Mouse (Mus musculus) forebrain, embryonic 13.5 days (tissue): ENCODE data around the gene Mesp2. TPM values are rescaled to one million over a fixed set of nuclear protein-coding genes. Genes with fewer than 3 reads are reported as not detected.

Experiments
- ATAC-seq: fragments of 200-750 bp; cut with Nextera tagmentation; 2 replicates; pipeline ENCODE4 v1.8.0; 2017
- H3K27ac ChIP-seq: fragments of 300-500 bp; sonication (generic); 2 replicates; pipeline ENCODE4 v1.5.1; 2015; ENCODE audit warnings: inconsistent platforms, mild to moderate bottlenecking, moderate library complexity
- H3K27me3 ChIP-seq: fragments of 300-500 bp; sonication (generic); 2 replicates; pipeline ENCODE4 v1.6.1; 2015; ENCODE audit warnings: mild to moderate bottlenecking, inconsistent platforms
- H3K36me3 ChIP-seq: fragments of 300-500 bp; sonication (generic); 2 replicates; pipeline ENCODE4 v1.6.1; 2015; ENCODE audit warnings: mild to moderate bottlenecking, inconsistent platforms; ENCODE audit not compliant: poor library complexity, severe bottlenecking
- H3K4me1 ChIP-seq: fragments of 300-500 bp; sonication (generic); 2 replicates; pipeline ENCODE4 v1.6.1; 2015; ENCODE audit warnings: inconsistent platforms
- H3K4me2 ChIP-seq: fragments of 300-500 bp; sonication (generic); 2 replicates; pipeline ENCODE4 v1.6.1; 2015; ENCODE audit warnings: inconsistent platforms, mild to moderate bottlenecking, moderate library complexity
- H3K4me3 ChIP-seq: fragments of 300-500 bp; sonication (generic); 2 replicates; pipeline ENCODE4 v1.5.1; 2015; ENCODE audit warnings: mild to moderate bottlenecking, inconsistent platforms
- H3K9ac ChIP-seq: fragments of 300-500 bp; sonication (generic); 2 replicates; pipeline ENCODE4 v1.6.1; 2015; ENCODE audit warnings: mild to moderate bottlenecking, inconsistent platforms
- H3K9me3 ChIP-seq: fragments of 300-500 bp; sonication (generic); replicated peaks from 2 replicates; pipeline ENCODE4 v1.6.1; 2016; ENCODE audit warnings: inconsistent platforms
- WGBS: fragments of 180-500 bp; shearing (Covaris S2); methylation state at CpG from one replicate; pipeline ENCODE4 v1.1.7; 2015; 5-methylcytosine and 5-hydroxymethylcytosine counted together
- polyA plus RNA-seq: library from polyadenylated mRNA; unstranded; fragments of >200 nt; fragmentation: Nextera tagmentation; extraction: Ambion mirVana; gene quantifications from 2 replicates; pipeline ENCODE4 v1.2.1, GENCODE M21; 2015

Mesp2 gene
- polyA plus RNA-seq, 1 experiment from 2014 or later = 0.90 TPM

DNA sequence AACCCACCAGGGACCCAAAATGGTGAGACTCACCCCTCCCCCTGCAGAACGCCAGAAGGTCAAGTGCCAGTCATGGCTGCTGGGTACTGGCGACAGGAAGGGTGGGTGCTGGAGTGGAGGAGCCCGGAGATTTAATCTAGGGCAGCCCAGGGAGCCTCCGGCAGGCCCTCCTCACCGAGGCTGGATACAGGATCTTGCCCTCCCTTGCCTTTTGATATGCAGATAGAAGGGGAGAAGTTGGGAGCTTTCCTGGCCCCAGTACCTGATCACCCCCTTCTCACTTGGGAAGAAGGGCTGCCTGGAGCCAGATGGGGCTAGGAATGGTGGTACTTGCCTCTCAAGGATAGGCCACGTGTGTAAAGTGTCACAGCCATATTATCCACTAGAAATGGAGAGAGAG is 7.8 kb downstream of the Mesp2 start:
- 9% methylated on average over 6 of the region's 6 CpGs for WGBS
- Histone ChIP-seq H3K4me3 (no peak overlapping the region), H3K36me3 (no peaks in the 10 kb centered on the region), H3K4me1 (no peaks in the 10 kb centered on the region), H3K9ac (no peak overlapping the region), H3K4me2 (no peak overlapping the region), H3K27me3 (no peaks in the 10 kb centered on the region), H3K27ac (no peak overlapping the region), H3K9me3 (no peaks in the 10 kb centered on the region)
- no peak for ATAC-seq

DNA sequence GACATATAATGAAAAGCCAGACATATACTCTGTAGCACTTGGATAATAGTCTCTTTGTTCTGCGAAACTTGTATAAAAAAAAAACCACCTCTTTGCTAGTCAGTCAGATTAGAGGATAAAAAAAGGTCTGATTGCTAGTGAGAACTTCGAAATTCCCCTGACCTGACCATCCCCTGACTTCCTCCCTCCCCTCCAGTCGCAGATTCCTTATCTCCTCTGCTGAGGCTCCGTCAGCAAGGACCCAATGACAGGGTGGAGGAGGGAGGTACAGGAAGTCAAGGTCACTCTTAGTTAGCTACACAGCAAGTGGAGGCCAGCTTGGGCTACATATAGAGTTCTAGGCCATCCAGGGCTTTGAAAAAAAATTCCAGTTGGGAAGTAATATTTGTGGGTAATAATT is 9.0 kb downstream of the Mesp2 start:
- 51% methylated on average over 4 of the region's 4 CpGs for WGBS
- Histone ChIP-seq H3K36me3 (no peaks in the 10 kb centered on the region), H3K9ac (no peak overlapping the region), H3K4me2 (no peak overlapping the region), H3K9me3 (0 out of 2 replicates have a peak, but pooled peaks cover 1% of the 10 kb centered on the region), H3K4me1 (no peaks in the 10 kb centered on the region), H3K4me3 (no peak overlapping the region), H3K27me3 (no peaks in the 10 kb centered on the region), H3K27ac (no peak overlapping the region)
- no peak for ATAC-seq

DNA sequence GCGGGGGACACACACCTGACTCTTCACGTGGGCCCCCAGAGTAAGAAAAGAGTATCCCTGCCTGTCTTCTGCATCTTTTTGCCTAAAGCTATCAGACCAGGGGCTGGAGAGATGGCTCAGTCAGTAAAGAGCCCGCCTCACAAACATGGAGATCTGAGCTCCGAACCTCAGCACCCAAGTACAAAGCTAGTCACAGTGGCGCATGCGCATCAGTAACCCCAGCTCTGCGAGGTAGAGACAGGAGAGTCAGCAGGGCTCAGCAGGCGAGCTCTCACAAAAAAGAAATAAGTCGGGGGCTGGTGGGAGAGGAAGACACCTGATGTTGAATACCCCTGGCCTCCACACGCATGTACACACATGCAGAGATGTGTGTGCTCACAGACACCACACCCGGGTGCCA is 9.5 kb downstream of the Mesp2 start:
- 49% methylated on average over 11 of the region's 11 CpGs for WGBS
- H3K27me3 ChIP-seq = no peaks in the 10 kb centered on the region
- H3K4me2 ChIP-seq = no peak overlapping the region
- 0 out of 2 replicates have a peak, but pooled peaks cover 3% of the 10 kb centered on the region for H3K9me3 ChIP-seq
- no peaks in the 10 kb centered on the region for H3K36me3 ChIP-seq
- no peaks in the 10 kb centered on the region for H3K4me1 ChIP-seq
- no peak overlapping the region for H3K9ac ChIP-seq
- H3K27ac ChIP-seq = no peak overlapping the region
- H3K4me3 ChIP-seq = no peak overlapping the region
- ATAC-seq = no peak

DNA sequence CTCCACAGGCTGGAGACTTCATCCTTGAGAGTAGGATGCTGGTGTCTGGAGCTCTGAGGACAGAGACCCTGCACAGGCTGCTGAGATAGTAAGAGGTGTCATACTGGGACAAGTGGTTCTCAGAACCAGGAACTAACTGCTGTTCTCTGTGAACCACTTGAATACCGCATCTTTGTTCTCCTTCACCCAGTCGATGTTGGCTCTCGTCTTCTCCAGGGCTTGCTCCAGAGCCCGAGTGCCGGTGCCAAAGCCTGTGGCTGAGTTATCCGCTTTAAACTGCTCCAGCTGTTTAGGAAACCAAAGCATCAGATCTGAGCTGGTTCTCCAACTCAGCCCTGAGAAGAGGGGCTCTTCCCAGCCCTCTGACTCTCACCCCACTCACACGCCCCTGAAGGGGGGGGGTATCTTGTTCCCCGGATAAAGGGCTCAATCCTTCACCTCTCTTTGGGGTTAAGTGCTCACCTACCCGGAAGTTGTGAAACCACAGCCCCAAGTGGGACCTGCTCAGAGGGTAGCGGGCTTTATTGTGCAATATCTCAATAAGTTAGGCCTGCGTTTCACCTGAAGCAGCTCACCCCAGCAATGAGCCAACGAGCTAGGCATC is 11.7 kb downstream of the Mesp2 start:
- no peak overlapping the region for H3K27ac ChIP-seq
- H3K4me2 ChIP-seq = no peak overlapping the region
- 0 out of 2 replicates have a peak, but pooled peaks cover 3% of the 10 kb centered on the region for H3K9me3 ChIP-seq
- H3K4me1 ChIP-seq = no peaks in the 10 kb centered on the region
- no peaks in the 10 kb centered on the region for H3K36me3 ChIP-seq
- no peak overlapping the region for H3K4me3 ChIP-seq
- 84% methylated on average over 12 of the region's 12 CpGs for WGBS
- ATAC-seq = no peak
- no peaks in the 10 kb centered on the region for H3K27me3 ChIP-seq
- no peak overlapping the region for H3K9ac ChIP-seq

DNA sequence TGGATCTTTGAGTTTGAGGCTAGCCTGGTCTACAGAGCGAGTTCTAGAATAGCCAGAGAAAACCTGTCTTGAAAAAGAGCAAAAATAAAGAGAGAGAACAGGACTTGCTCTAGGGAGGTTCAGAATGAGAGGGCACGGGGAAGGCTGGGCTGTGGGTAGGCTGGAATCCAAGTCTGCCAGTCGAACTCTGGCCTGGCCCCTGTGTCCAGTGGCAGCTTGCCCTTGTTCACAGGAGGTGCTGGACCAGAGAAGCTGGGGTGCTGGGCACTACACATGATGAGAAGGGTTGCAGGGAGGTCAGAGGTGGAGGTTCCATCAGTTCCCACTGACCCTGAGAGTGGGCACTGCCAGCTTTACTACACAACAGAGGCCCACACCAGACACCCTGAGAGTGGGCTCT is 17.8 kb downstream of the Mesp2 start:
- H3K4me2 ChIP-seq = no peak overlapping the region
- WGBS = 77% methylated on average over 3 of the region's 3 CpGs
- no peak overlapping the region for H3K4me3 ChIP-seq
- no peak overlapping the region for H3K27ac ChIP-seq
- H3K27me3 ChIP-seq = no peaks in the 10 kb centered on the region
- H3K9ac ChIP-seq = no peak overlapping the region
- no peak for ATAC-seq
- H3K36me3 ChIP-seq = no peaks in the 10 kb centered on the region
- 0 out of 2 replicates have a peak, but pooled peaks cover 3% of the 10 kb centered on the region for H3K9me3 ChIP-seq
- no peaks in the 10 kb centered on the region for H3K4me1 ChIP-seq

DNA sequence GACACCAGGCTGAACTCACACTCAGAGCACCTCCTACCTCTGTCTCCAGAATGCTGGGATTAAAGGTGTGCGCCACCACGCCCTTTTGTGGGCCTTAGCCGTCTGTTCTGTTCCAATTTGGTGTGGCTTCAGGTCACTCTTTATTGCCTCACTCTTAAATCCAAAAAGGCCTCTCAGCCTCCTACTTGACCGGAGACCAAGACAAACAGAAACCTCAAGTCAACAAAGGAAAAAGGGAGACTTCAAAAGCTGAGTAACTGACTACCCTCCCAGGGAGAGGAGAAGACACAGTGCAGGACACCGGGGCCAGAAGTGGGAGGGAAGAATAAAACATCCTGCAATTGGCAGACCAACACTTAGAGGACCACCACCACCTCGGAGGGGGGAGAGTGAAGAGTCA is 20.6 kb downstream of the Mesp2 start:
- H3K27me3 ChIP-seq = no peaks in the 10 kb centered on the region
- H3K4me1 ChIP-seq = no peaks in the 10 kb centered on the region
- no peak overlapping the region for H3K4me2 ChIP-seq
- WGBS = 84% methylated on average over 6 of the region's 6 CpGs
- no peak for ATAC-seq
- no peak overlapping the region for H3K9ac ChIP-seq
- H3K36me3 ChIP-seq = no peaks in the 10 kb centered on the region
- no peaks in the 10 kb centered on the region for H3K9me3 ChIP-seq
- H3K4me3 ChIP-seq = no peak overlapping the region
- H3K27ac ChIP-seq = no peak overlapping the region

DNA sequence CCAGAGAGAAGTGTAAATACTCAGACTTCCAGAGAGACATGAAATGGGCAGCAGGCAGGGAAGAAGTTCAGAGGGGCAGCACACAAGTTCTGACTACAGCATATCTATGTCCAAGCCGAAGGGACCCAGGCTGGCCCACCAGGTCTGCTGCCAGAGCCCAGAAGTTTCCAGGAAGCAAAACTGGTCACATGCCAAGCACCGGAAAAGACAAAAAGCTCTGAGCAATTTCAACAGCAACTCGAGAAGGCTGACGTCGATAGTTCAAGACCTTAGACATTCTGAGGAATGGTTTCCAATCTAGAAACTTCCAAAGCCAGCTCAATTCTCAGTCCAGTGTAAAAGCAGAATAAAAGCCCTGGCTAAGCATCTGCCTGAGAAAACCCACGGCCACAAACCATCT is 21.1 kb downstream of the Mesp2 start:
- no peak overlapping the region for H3K4me3 ChIP-seq
- H3K4me1 ChIP-seq = no peaks in the 10 kb centered on the region
- no peak overlapping the region for H3K9ac ChIP-seq
- no peak overlapping the region for H3K4me2 ChIP-seq
- no peaks in the 10 kb centered on the region for H3K36me3 ChIP-seq
- ATAC-seq = no peak
- H3K27me3 ChIP-seq = no peaks in the 10 kb centered on the region
- no peak overlapping the region for H3K27ac ChIP-seq
- WGBS = 76% methylated on average over 6 of the region's 6 CpGs
- no peaks in the 10 kb centered on the region for H3K9me3 ChIP-seq

DNA sequence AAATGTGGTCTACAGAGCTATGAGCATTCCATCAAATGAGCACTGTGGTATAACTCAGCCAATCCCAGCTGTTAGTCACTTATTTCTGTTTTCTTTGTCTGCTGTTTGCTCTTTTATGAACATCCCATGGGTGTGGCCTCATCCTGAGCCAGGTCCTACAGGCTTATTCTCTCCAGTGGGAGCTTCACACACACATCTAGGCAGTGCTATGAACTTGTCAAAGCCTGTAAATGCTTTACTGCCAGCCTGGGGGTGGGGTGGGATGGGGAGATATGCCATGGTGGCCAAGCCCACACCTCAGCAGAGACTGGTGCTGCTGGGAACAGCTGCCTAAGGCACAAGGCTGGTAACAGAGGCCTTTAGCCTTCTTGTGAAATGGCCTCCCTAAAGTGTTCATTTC is 22.5 kb downstream of the Mesp2 start:
- H3K27ac ChIP-seq = no peak overlapping the region
- H3K4me3 ChIP-seq = no peak overlapping the region
- H3K9ac ChIP-seq = no peak overlapping the region
- no peaks in the 10 kb centered on the region for H3K36me3 ChIP-seq
- no peaks in the 10 kb centered on the region for H3K4me1 ChIP-seq
- ATAC-seq = no peak
- no peaks in the 10 kb centered on the region for H3K27me3 ChIP-seq
- no peaks in the 10 kb centered on the region for H3K9me3 ChIP-seq
- H3K4me2 ChIP-seq = no peak overlapping the region

DNA sequence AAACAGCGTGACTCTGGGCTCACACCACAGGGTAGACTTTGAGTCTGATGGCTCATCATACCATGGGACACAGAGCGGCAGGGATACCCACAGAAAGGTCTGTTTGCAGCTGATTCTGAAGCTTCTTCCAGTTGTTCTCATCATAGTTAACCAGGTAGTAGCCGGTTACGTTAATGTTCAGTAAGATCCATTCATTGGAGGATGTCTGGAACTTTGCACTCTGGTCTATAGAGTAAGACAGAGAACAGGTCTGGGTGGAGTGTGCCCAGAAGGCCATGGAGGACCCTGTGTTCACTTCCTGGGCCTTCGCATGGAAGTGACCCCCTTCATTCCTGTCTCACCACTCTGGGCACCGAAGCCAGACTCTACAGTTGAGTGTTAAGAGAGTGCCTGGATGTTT is 24.7 kb downstream of the Mesp2 start:
- H3K4me1 ChIP-seq = no peaks in the 10 kb centered on the region
- H3K27me3 ChIP-seq = no peaks in the 10 kb centered on the region
- no peak for ATAC-seq
- WGBS = 96% methylated on average over 6 of the region's 6 CpGs
- H3K27ac ChIP-seq = no peak overlapping the region
- no peaks in the 10 kb centered on the region for H3K9me3 ChIP-seq
- H3K36me3 ChIP-seq = no peaks in the 10 kb centered on the region
- H3K9ac ChIP-seq = no peak overlapping the region
- no peak overlapping the region for H3K4me3 ChIP-seq
- no peak overlapping the region for H3K4me2 ChIP-seq

DNA sequence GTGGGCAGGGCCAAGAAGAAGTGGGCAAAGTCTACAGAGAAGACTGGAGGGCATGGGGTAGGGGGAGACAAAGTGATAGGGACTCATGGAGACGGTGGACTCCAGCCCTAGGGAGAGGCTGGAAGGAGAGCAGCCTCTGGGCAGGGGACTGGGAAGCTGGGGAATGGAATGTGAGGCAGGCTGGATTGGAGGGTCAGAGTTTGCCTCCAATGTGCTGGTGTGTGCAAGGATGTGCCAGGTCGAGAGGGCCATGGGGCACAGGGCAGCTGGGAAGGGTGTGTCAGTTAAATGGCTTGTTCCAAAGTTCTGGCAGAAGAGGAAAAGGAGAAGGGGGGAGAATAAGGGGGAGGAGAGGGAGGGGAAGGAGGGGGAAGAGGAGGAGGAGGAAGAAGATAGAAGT is 26.7 kb downstream of the Mesp2 start:
- no peaks in the 10 kb centered on the region for H3K27me3 ChIP-seq
- H3K27ac ChIP-seq = no peak overlapping the region
- no peaks in the 10 kb centered on the region for H3K4me1 ChIP-seq
- H3K4me2 ChIP-seq = no peak overlapping the region
- ATAC-seq = no peak
- 75% methylated on average over 2 of the region's 2 CpGs for WGBS
- no peak overlapping the region for H3K9ac ChIP-seq
- no peaks in the 10 kb centered on the region for H3K36me3 ChIP-seq
- no peak overlapping the region for H3K4me3 ChIP-seq
- no peaks in the 10 kb centered on the region for H3K9me3 ChIP-seq

DNA sequence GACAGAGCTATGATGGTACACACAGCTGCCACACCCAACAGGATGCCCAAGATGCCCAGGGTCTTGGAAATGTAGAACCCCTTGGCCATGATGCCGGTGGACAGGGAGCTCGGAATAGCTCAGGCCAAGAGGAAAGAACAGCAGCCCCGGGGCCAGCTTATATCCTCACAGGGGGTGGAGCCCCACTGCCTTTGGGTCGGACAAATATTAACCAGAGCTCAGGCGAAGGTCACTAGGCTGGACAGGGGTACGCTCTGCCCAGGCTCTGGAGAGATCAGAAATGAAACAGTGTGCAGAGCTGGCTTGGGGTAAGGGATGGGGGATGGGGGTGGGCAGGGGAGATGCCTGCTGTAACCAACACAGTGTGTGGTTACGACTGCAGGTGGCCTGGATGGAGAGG is 31.6 kb downstream of the Mesp2 start:
- Histone ChIP-seq H3K9ac (no peak overlapping the region), H3K9me3 (no peaks in the 10 kb centered on the region), H3K27ac (no peak overlapping the region), H3K4me3 (no peak overlapping the region), H3K4me1 (no peaks in the 10 kb centered on the region), H3K36me3 (no peaks in the 10 kb centered on the region), H3K27me3 (peaks cover 2% of the 10 kb centered on the region), H3K4me2 (no peak overlapping the region)
- WGBS = 74% methylated on average over 7 of the region's 7 CpGs
- ATAC-seq = no peak

DNA sequence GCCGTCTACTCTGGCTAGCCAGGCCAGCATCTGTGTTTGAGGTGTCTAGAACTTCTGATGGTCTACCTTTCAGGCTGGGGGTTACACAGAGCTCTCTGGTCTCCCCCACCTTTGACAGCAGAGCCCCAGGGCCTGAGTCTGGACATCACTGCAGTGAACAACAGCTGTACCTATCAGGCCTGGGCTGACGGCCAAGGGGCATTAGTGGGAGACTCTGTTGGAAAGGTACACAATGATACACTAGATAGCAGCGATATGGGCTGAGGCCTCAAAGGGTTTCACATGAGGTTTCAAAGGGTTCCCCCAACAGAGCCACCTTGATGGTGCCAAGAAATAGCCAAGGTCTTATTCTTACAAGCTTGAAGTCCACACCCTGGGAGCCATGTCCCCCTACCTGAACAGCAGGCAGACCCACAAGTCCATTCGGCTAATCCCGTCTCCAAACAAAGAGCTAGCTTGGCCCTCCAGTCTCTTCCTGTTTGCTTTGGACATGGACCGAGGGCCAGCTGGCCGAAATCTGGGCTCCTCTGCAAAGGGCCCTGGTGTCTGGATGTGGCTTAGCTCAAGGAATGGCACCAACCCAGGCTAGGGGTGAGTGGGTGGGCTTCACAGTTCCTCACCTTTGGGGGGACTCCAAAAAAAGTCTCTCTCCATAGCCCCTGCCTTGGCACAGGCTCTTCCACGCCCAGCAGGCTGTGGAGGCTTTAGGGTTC is 33.7 kb downstream of the Mesp2 start:
- H3K27me3 ChIP-seq = peaks cover 17% of the 10 kb centered on the region
- H3K4me2 ChIP-seq = no peak overlapping the region
- H3K4me1 ChIP-seq = peaks cover 7% of the 10 kb centered on the region
- H3K36me3 ChIP-seq = no peaks in the 10 kb centered on the region
- no peak overlapping the region for H3K4me3 ChIP-seq
- 79% methylated on average over 8 of the region's 8 CpGs for WGBS
- ATAC-seq = no peak
- H3K9me3 ChIP-seq = no peaks in the 10 kb centered on the region
- no peak overlapping the region for H3K27ac ChIP-seq
- no peak overlapping the region for H3K9ac ChIP-seq

DNA sequence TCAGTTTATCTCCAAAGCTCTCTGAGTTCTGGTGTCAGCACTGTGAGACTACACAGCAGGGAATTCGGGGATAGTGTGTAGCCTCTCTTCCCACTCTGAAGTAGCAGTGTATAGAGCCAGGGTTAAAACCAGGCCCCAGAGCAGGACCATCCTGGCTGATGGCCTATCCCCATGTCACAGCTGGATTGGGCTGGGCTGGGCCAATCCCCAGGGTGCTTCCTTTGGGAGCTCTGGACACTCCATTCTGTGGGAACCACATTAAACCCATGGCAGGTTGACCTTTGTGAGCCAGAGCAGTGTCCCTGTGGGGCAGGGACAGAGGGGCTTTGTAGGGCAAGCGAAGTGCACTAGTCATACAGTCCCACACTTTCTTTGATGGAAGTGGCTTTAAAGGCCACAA is 35.8 kb downstream of the Mesp2 start:
- H3K9me3 ChIP-seq = no peaks in the 10 kb centered on the region
- ATAC-seq = no peak
- H3K4me2 ChIP-seq = no peak overlapping the region
- H3K27me3 ChIP-seq = peaks cover 17% of the 10 kb centered on the region
- no peak overlapping the region for H3K4me3 ChIP-seq
- H3K27ac ChIP-seq = no peak overlapping the region
- peaks cover 7% of the 10 kb centered on the region for H3K4me1 ChIP-seq
- no peaks in the 10 kb centered on the region for H3K36me3 ChIP-seq
- H3K9ac ChIP-seq = no peak overlapping the region
- 75% methylated on average over 2 of the region's 2 CpGs for WGBS
